Mouse (Mus musculus): ENCODE data around the gene Snrpa.
A peak's percentile ranks its signal among the peaks of the same experiment; 100 is the strongest.
"Not testable (repeated sequence)": the region's sequence is repeated elsewhere in the genome, so short reads cannot be mapped to it uniquely, and the experiment has no call there.

The Snrpa gene

GRCm38 (mm10) chr7:27195681-27196611 lies at the start of gene Snrpa, which contains the start of gene BC024978:
TSS of gene Snrpa (minus strand) at chr7:27196271.
TSS of gene BC024978 (plus strand) at chr7:27195781.
- DNase-seq (ENCODE audit: low read depth, low spot score), result peak; percentile 98

GRCm38 (mm10) chr7:27244088-27244487 lies 48.0 kb upstream of the Snrpa start:
- DNase-seq (ENCODE audit: low read depth, low spot score), result not testable (repeated sequence)

- DNase-seq (ENCODE audit: low read depth, low spot score), result no peak
Measured at GRCm38 (mm10) chr7:27243211-27243610, 47.1 kb upstream of the Snrpa start.

- DNase-seq (ENCODE audit: low read depth, low spot score), result no peak
Measured at GRCm38 (mm10) chr7:27238568-27238967, 42.5 kb upstream of the Snrpa start.

- no peak for DNase-seq (ENCODE audit: low read depth, low spot score)
Measured at GRCm38 (mm10) chr7:27237527-27237926, 41.5 kb upstream of the Snrpa start.

- no peak for DNase-seq (ENCODE audit: low read depth, low spot score)
Measured at GRCm38 (mm10) chr7:27235726-27236125, 39.7 kb upstream of the Snrpa start.

- no peak for DNase-seq (ENCODE audit: low read depth, low spot score)
Measured at GRCm38 (mm10) chr7:27233300-27233699, 37.2 kb upstream of the Snrpa start.

- peak; percentile 95 for DNase-seq (ENCODE audit: low read depth, low spot score)
Measured at GRCm38 (mm10) chr7:27232781-27233281, 36.8 kb upstream of the Snrpa start, which contains the start of gene Coq8b. TSS of gene Coq8b (plus strand) at chr7:27233023.

GRCm38 (mm10) chr7:27231693-27232331 lies 35.7 kb upstream of the Snrpa start:
- DNase-seq (ENCODE audit: low read depth, low spot score), result no peak

GRCm38 (mm10) chr7:27230781-27231180 lies 34.7 kb upstream of the Snrpa start:
- no peak for DNase-seq (ENCODE audit: low read depth, low spot score)

- DNase-seq (ENCODE audit: low read depth, low spot score), result no peak
Measured at GRCm38 (mm10) chr7:27228865-27229264, 32.8 kb upstream of the Snrpa start.

- peak; percentile 97 for DNase-seq (ENCODE audit: low read depth, low spot score)
Measured at GRCm38 (mm10) chr7:27228281-27228821, 32.3 kb upstream of the Snrpa start, which contains the start of gene Itpkc. TSS of gene Itpkc (minus strand) at chr7:27228661.

- no peak for DNase-seq (ENCODE audit: low read depth, low spot score)
Measured at GRCm38 (mm10) chr7:27227676-27228075, 31.6 kb upstream of the Snrpa start.

GRCm38 (mm10) chr7:27227276-27227675 lies 31.2 kb upstream of the Snrpa start:
- no peak for DNase-seq (ENCODE audit: low read depth, low spot score)

- DNase-seq (ENCODE audit: low read depth, low spot score), result peak; percentile 25
Measured at GRCm38 (mm10) chr7:27224877-27225575, 29.0 kb upstream of the Snrpa start.

GRCm38 (mm10) chr7:27222538-27222937 lies 26.5 kb upstream of the Snrpa start:
- DNase-seq (ENCODE audit: low read depth, low spot score), result no peak

- DNase-seq (ENCODE audit: low read depth, low spot score), result no peak
Measured at GRCm38 (mm10) chr7:27221939-27222338, 25.9 kb upstream of the Snrpa start.

- no peak for DNase-seq (ENCODE audit: low read depth, low spot score)
Measured at GRCm38 (mm10) chr7:27219937-27220336, 23.9 kb upstream of the Snrpa start.

- no peak for DNase-seq (ENCODE audit: low read depth, low spot score)
Measured at GRCm38 (mm10) chr7:27218586-27218985, 22.5 kb upstream of the Snrpa start.

- no peak for DNase-seq (ENCODE audit: low read depth, low spot score)
Measured at GRCm38 (mm10) chr7:27212626-27213025, 16.6 kb upstream of the Snrpa start.

GRCm38 (mm10) chr7:27203730-27204449 lies 7.8 kb upstream of the Snrpa start:
- DNase-seq (ENCODE audit: low read depth, low spot score), result no peak

Data from forelimb bud, embryonic 11.5 days (tissue).